Mouse (Mus musculus) CH12.LX (cell line): ENCODE data around the gene Ociad2. TPM values are rescaled to one million over a fixed set of nuclear protein-coding genes. Genes with fewer than 3 reads are reported as not detected.

Source experiments
- DNase-seq: peaks from one replicate; pipeline ENCODE4 v3.0.0-alpha.2; 2013; ENCODE audit errors: extremely low read depth
- H3K27ac ChIP-seq: 2 replicates; pipeline ENCODE4 v1.5.1; 2012; ENCODE audit warnings: low read depth, mild to moderate bottlenecking, control low read depth, moderate library complexity; ENCODE audit not compliant: insufficient read depth
- H3K27me3 ChIP-seq: replicated peaks from 2 replicates; pipeline ENCODE3; 2012; ENCODE audit warnings: inconsistent platforms
- H3K36me3 ChIP-seq, 2 experiments: replicated peaks in 1 of 2; 2 replicates each; pipeline versions ENCODE3 to v1.6.1; 2012; ENCODE audit warnings: inconsistent platforms in 1 of 2, low read length in 1 of 2, mild to moderate bottlenecking in 1 of 2, mixed read lengths in 1 of 2, moderate library complexity in 1 of 2; ENCODE audit not compliant: control insufficient read depth in 1 of 2, insufficient read depth in 1 of 2
- H3K4me1 ChIP-seq, 2 experiments: 2 replicates each; pipeline ENCODE4 v1.6.1; 2012; ENCODE audit warnings: inconsistent platforms in 1 of 2, moderate library complexity in 1 of 2; ENCODE audit not compliant: insufficient read depth in 2 of 2, control insufficient read depth in 1 of 2
- H3K4me2 ChIP-seq: 2 replicates; pipeline ENCODE4 v1.6.1; 2012; ENCODE audit warnings: low read depth, mild to moderate bottlenecking, control low read depth; ENCODE audit not compliant: poor library complexity, insufficient read depth, severe bottlenecking
- H3K4me3 ChIP-seq, 3 experiments: fragments of 150-350 bp in 1 of 3; sonication (generic) in 1 of 3; replicated peaks in 1 of 3; 2 replicates each; pipeline versions ENCODE3 to v1.5.1; 2011 to 2012; ENCODE audit warnings: low read depth in 2 of 3, low read length in 2 of 3, mild to moderate bottlenecking in 2 of 3, moderate library complexity in 2 of 3, control low read depth in 1 of 3, improper control_type of control experiment in 1 of 3, inconsistent platforms in 1 of 3, mixed read lengths in 1 of 3; ENCODE audit not compliant: poor library complexity in 1 of 3
- H3K79me2 ChIP-seq: replicated peaks from 2 replicates; pipeline ENCODE4 v1.6.1; 2012; ENCODE audit warnings: mild to moderate bottlenecking, moderate library complexity; ENCODE audit not compliant: control insufficient read depth, poor library complexity, insufficient read depth, severe bottlenecking; ENCODE audit errors: extremely low read depth
- H3K9ac ChIP-seq: 2 replicates; pipeline ENCODE4 v1.6.1; 2012; ENCODE audit warnings: low read depth, mild to moderate bottlenecking, control low read depth, moderate library complexity; ENCODE audit not compliant: insufficient read depth
- H3K9me3 ChIP-seq: replicated peaks from 2 replicates; pipeline ENCODE3; 2012; ENCODE audit warnings: low read length, inconsistent platforms, mixed read lengths
- BHLHE40 ChIP-seq: IDR thresholded peaks from 2 replicates; pipeline ENCODE4 v1.6.1; 2011; ENCODE audit warnings: mild to moderate bottlenecking, low read depth, low read length, improper control_type of control experiment
- CHD1 ChIP-seq: IDR thresholded peaks from 2 replicates; pipeline ENCODE4 v1.6.1; 2012; ENCODE audit warnings: low read depth, low read length, improper control_type of control experiment, inconsistent platforms
- CTCF ChIP-seq, 2 experiments: IDR thresholded peaks in 1 of 2; conservative IDR thresholded peaks in 1 of 2; 2 replicates each; pipeline ENCODE4 v1.5.1; 2011 to 2012; ENCODE audit warnings: low read depth in 2 of 2, low read length in 2 of 2, improper control_type of control experiment in 1 of 2, inconsistent platforms in 1 of 2, mild to moderate bottlenecking in 1 of 2, moderate library complexity in 1 of 2
- ELF1 ChIP-seq: IDR thresholded peaks from 2 replicates; pipeline ENCODE4 v1.6.1; 2014; ENCODE audit warnings: low read depth, mild to moderate bottlenecking, inconsistent platforms, low read length, improper control_type of control experiment
- EP300 ChIP-seq: IDR thresholded peaks from 2 replicates; pipeline ENCODE4 v1.6.1; 2011; ENCODE audit warnings: low read length, improper control_type of control experiment
- ETS1 ChIP-seq: conservative IDR thresholded peaks from 2 replicates; pipeline ENCODE4 v1.6.1; 2012; ENCODE audit warnings: low read depth, mild to moderate bottlenecking, inconsistent platforms, low read length, improper control_type of control experiment, moderate library complexity
- GABPA ChIP-seq: IDR thresholded peaks from 2 replicates; pipeline ENCODE4 v1.6.1; 2012; ENCODE audit warnings: low read depth, low read length, improper control_type of control experiment, inconsistent platforms; ENCODE audit not compliant: insufficient replicate concordance
- HCFC1 ChIP-seq: IDR thresholded peaks from 2 replicates; pipeline ENCODE4 v1.6.1; 2012; ENCODE audit warnings: low read depth, mild to moderate bottlenecking, inconsistent platforms, low read length, improper control_type of control experiment
- IRF4 ChIP-seq: IDR thresholded peaks from 2 replicates; pipeline ENCODE4 v1.6.1; 2014; ENCODE audit warnings: low read depth, mild to moderate bottlenecking, inconsistent platforms, low read length, improper control_type of control experiment
- JUN ChIP-seq: IDR thresholded peaks from 2 replicates; pipeline ENCODE4 v1.6.1; 2011; ENCODE audit warnings: low read depth, mild to moderate bottlenecking, low read length, improper control_type of control experiment, moderate library complexity; ENCODE audit not compliant: insufficient read depth
- JUND ChIP-seq: conservative IDR thresholded peaks from 2 replicates; pipeline ENCODE4 v1.6.1; 2011; ENCODE audit warnings: low read depth, low read length, improper control_type of control experiment
- MAFK ChIP-seq: IDR thresholded peaks from 2 replicates; pipeline ENCODE4 v1.6.1; 2011; ENCODE audit warnings: low read length, improper control_type of control experiment; ENCODE audit not compliant: insufficient replicate concordance
- MAZ ChIP-seq: IDR thresholded peaks from 2 replicates; pipeline ENCODE4 v1.6.1; 2012; ENCODE audit warnings: low read depth, mild to moderate bottlenecking, inconsistent platforms, low read length, improper control_type of control experiment, moderate library complexity
- MEF2A ChIP-seq: IDR thresholded peaks from 2 replicates; pipeline ENCODE4 v1.6.1; 2014; ENCODE audit warnings: low read depth, mild to moderate bottlenecking, inconsistent platforms, low read length, improper control_type of control experiment, borderline replicate concordance
- MXI1 ChIP-seq: IDR thresholded peaks from 2 replicates; pipeline ENCODE4 v1.6.1; 2011; ENCODE audit warnings: mild to moderate bottlenecking, low read depth, low read length, improper control_type of control experiment
- POLR2A ChIP-seq: IDR thresholded peaks from 2 replicates; pipeline ENCODE4 v1.6.1; 2011; ENCODE audit warnings: low read depth, mild to moderate bottlenecking, improper control_type of control experiment, low read length
- POLR2AphosphoS2 ChIP-seq: IDR thresholded peaks from 2 replicates; pipeline ENCODE4 v1.6.1; 2011; ENCODE audit warnings: low read depth, low read length, improper control_type of control experiment
- RAD21 ChIP-seq: IDR thresholded peaks from 2 replicates; pipeline ENCODE4 v1.6.1; 2011; ENCODE audit warnings: low read depth, mild to moderate bottlenecking, low read length, improper control_type of control experiment, moderate library complexity
- RCOR1 ChIP-seq: conservative IDR thresholded peaks from 2 replicates; pipeline ENCODE4 v1.6.1; 2012; ENCODE audit warnings: low read depth, mild to moderate bottlenecking, inconsistent platforms, low read length, improper control_type of control experiment
- SIN3A ChIP-seq: IDR thresholded peaks from 2 replicates; pipeline ENCODE4 v1.6.1; 2012; ENCODE audit warnings: low read length, improper control_type of control experiment, inconsistent platforms
- TBP ChIP-seq: conservative IDR thresholded peaks from 2 replicates; pipeline ENCODE4 v1.6.1; 2011; ENCODE audit warnings: low read depth, low read length, improper control_type of control experiment
- TCF12 ChIP-seq: IDR thresholded peaks from 2 replicates; pipeline ENCODE4 v1.6.1; 2014; ENCODE audit warnings: low read depth, mild to moderate bottlenecking, inconsistent platforms, low read length, improper control_type of control experiment
- UBTF ChIP-seq: IDR thresholded peaks from 2 replicates; pipeline ENCODE4 v1.6.1; 2012; ENCODE audit warnings: low read depth, mild to moderate bottlenecking, inconsistent platforms, low read length, improper control_type of control experiment, moderate library complexity
- USF1 ChIP-seq: IDR thresholded peaks from 2 replicates; pipeline ENCODE4 v1.6.1; 2014; ENCODE audit warnings: low read depth, mild to moderate bottlenecking, inconsistent platforms, low read length, improper control_type of control experiment
- USF2 ChIP-seq: conservative IDR thresholded peaks from 2 replicates; pipeline ENCODE4 v1.6.1; 2011; ENCODE audit warnings: low read depth, low read length, improper control_type of control experiment
- ZC3H11A ChIP-seq: IDR thresholded peaks from 2 replicates; pipeline ENCODE4 v1.6.1; 2012; ENCODE audit warnings: low read depth, mild to moderate bottlenecking, inconsistent platforms, low read length, improper control_type of control experiment
- ZKSCAN1 ChIP-seq: IDR thresholded peaks from 2 replicates; pipeline ENCODE4 v1.6.1; 2012; ENCODE audit warnings: low read depth, inconsistent platforms, low read length, improper control_type of control experiment, borderline replicate concordance
- ZNF384 ChIP-seq: IDR thresholded peaks from 2 replicates; pipeline ENCODE4 v1.6.1; 2012; ENCODE audit warnings: low read depth, low read length, improper control_type of control experiment, inconsistent platforms
- dilution Hi-C: fragments of 300-500 bp; cut with MboI; formaldehyde crosslinking; loops from 2 replicates; pipeline ENCODE4 v1.14.3; 2020; ENCODE audit warnings: low sequenced_read_pairs; ENCODE audit not compliant: extremely low pct_unique_long_range_greater_than_20kb, extremely low pct_ligation_motif_present
- in situ Hi-C: fragments of 300-500 bp; cut with MboI; formaldehyde crosslinking; loops from 3 replicates; pipeline ENCODE4 v1.14.3; 2019; ENCODE audit warnings: low sequenced_read_pairs, low pct_ligation_motif_present, low pct_unique_long_range_greater_than_20kb, mixed read lengths
- polyA plus RNA-seq: library from polyadenylated mRNA; unstranded; fragments of >175 nt; gene quantifications from 2 replicates; pipeline ENCODE4 v1.2.1, GENCODE M21; 2012; ENCODE audit warnings: low read depth; ENCODE audit not compliant: insufficient read length
- total RNA-seq, 2 experiments: library from RNA; depleted of rRNA; stranded (reverse); fragments of 300-350 nt in 1 of 2; fragments of >200 nt in 1 of 2; gene quantifications; 2 replicates each; pipeline ENCODE4 v1.2.3; 2012 to 2014

Gene Ociad2
- total and polyA plus RNA-seq, 3 experiments, result 2.3 to 5.3 (median 4.4) TPM

GRCm38 (mm10) chr5:73344310-73344709 lies 3.5 kb upstream of the Ociad2 start:
- Histone ChIP-seq H3K27me3 (no peaks in the 10 kb centered on the region), H3K9me3 (no peaks in the 10 kb centered on the region), H3K9ac (0 out of 2 replicates have a peak overlapping the region, but pooled peaks have one; percentile 46), H3K36me3 (no peaks in the 10 kb centered on the region)
- DNase-seq, result peak; percentile 91
- TF ChIP-seq MAFK, result peak; percentile 45; the same call in 1 of the 2 replicates
- TF ChIP-seq ETS1, result peak; percentile 95
- no peak for TF ChIP-seq ZC3H11A
- TF ChIP-seq MEF2A, result peak; percentile 97
- no peak for TF ChIP-seq ZNF384
- peak; percentile 28; the same call in 1 of the 2 replicates for TF ChIP-seq MAZ
- TF ChIP-seq HCFC1, result no peak
- peak; percentile 67; the same call in 1 of the 2 replicates for TF ChIP-seq BHLHE40
- peak; percentile 54; the same call in 1 of the 2 replicates for TF ChIP-seq EP300
- peak; percentile 66 for TF ChIP-seq MXI1
- peak; percentile 63; the same call in 1 of the 2 replicates for TF ChIP-seq JUND
- TF ChIP-seq IRF4, result peak; percentile 84
- no peak for TF ChIP-seq POLR2AphosphoS2
- TF ChIP-seq CTCF (conservative IDR thresholded peaks at IDR 0.05 in 1 of 2, IDR thresholded peaks at IDR 0.05 in 1 of 2; ENCODE audit: low read depth in 2 of 2, low read length in 2 of 2), result no peak
- no peak for TF ChIP-seq SIN3A
- TF ChIP-seq TCF12, result peak; percentile 53; the same call in 1 of the 2 replicates
- no peak for TF ChIP-seq CHD1
- TF ChIP-seq RCOR1, result no peak
- TF ChIP-seq TBP, result no peak
- TF ChIP-seq, all 38 proteins: peak for 10
- no peak overlapping the region for H3K4me3 ChIP-seq
- H3K79me2 ChIP-seq, result no peaks in the 10 kb centered on the region
- peak overlapping the region; percentile 83 for H3K4me2 ChIP-seq
- in situ Hi-C loops (no loop called here), dilution Hi-C loops (no loop called here)
- H3K4me1 ChIP-seq, result peaks cover 31 to 64% of the 10 kb centered on the region in 2 experiments
- H3K27ac ChIP-seq, result peak overlapping the region; percentile 97; the same call in 1 of the 2 replicates

- peaks cover 34 to 69% of the 10 kb centered on the region in 2 experiments for H3K4me1 ChIP-seq
- no peaks in the 10 kb centered on the region for H3K9me3 ChIP-seq
- no peak overlapping the region for H3K4me2 ChIP-seq
- no peaks in the 10 kb centered on the region for H3K79me2 ChIP-seq
- H3K36me3 ChIP-seq, result no peaks in the 10 kb centered on the region
- H3K4me3 ChIP-seq, result no peak overlapping the region
- in situ Hi-C loops (no loop called here), dilution Hi-C loops (no loop called here)
- TF ChIP-seq USF2 (no peak), JUN (no peak), POLR2A (no peak), ZC3H11A (no peak), MEF2A (no peak), GABPA (no peak), USF1 (no peak), ETS1 (no peak), ELF1 (no peak), ZNF384 (no peak), MAFK (no peak), MAZ (no peak), CTCF (conservative IDR thresholded peaks at IDR 0.05 in 1 of 2, IDR thresholded peaks at IDR 0.05 in 1 of 2; ENCODE audit: low read depth in 2 of 2, low read length in 2 of 2) (no peak), RAD21 (no peak), POLR2AphosphoS2 (no peak), ZKSCAN1 (no peak), UBTF (no peak)
- peak overlapping the region; percentile 6; the same call in 1 of the 2 replicates for H3K27ac ChIP-seq
- DNase-seq, result no peak
- no peaks in the 10 kb centered on the region for H3K27me3 ChIP-seq
- H3K9ac ChIP-seq, result no peak overlapping the region
Measured at GRCm38 (mm10) chr5:73342701-73343355, 2.0 kb upstream of the Ociad2 start.
